Mouse (Mus musculus) E14TG2a.4 (cell line): ENCODE measurements around the gene Ccer2.

Experiments
- H3K27me3 ChIP-seq: 2 replicates; pipeline ENCODE4 v1.6.1; 2014; ENCODE audit warnings: low read length, control low read depth; ENCODE audit not compliant: insufficient read depth
- H3K36me3 ChIP-seq: 2 replicates; pipeline ENCODE4 v1.6.1; 2014; ENCODE audit warnings: low read length, control low read depth; ENCODE audit not compliant: insufficient read depth
- H3K4me1 ChIP-seq: replicated peaks from 2 replicates; pipeline ENCODE4 v1.6.1; 2014; ENCODE audit warnings: low read depth, low read length, control low read depth
- H3K4me3 ChIP-seq: replicated peaks from 2 replicates; pipeline ENCODE4 v1.5.1; 2014; ENCODE audit warnings: mild to moderate bottlenecking, low read length
- H3K9me3 ChIP-seq: 2 replicates; pipeline ENCODE4 v1.6.1; 2014; ENCODE audit warnings: low read length, control low read depth
- CTCF ChIP-seq: conservative IDR thresholded peaks from 2 replicates; pipeline ENCODE4 v1.5.1; 2014; ENCODE audit warnings: low read length
- NANOG ChIP-seq: IDR thresholded peaks from 2 replicates; pipeline ENCODE4 v1.6.1; 2014; ENCODE audit warnings: borderline replicate concordance, low read length, mixed read lengths
- POU5F1 ChIP-seq: IDR thresholded peaks from 2 replicates; pipeline ENCODE4 v1.6.1; 2014; ENCODE audit warnings: low read length, borderline replicate concordance

Ccer2 gene

DNA sequence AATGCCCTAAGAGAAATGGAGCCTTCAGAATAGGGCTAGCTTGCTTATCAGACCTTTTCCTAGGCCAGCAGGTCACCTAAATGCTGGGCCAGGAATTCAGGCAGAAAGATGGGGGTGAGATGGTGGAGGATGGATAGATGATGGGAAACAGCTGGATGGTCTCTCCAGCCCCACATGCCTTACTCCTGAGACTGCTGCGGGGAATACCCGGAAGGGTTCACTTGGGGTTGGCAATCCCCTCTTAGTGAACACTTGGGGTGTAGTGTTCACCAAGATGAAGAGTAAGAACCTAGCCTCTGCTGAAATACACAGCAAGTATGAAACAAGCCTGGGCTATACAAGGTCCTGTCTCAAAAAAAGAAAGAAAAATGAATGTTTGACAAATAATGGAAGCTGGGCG, 33.3 kb downstream of the Ccer2 start:
- Histone ChIP-seq H3K27me3 (no peaks in the 10 kb centered on the region), H3K4me3 (peak overlapping the region; percentile 68), H3K4me1 (peaks cover 60% of the 10 kb centered on the region), H3K36me3 (no peaks in the 10 kb centered on the region; the same call in 1 of the 2 replicates), H3K9me3 (no peaks in the 10 kb centered on the region)
- TF ChIP-seq POU5F1 (no peak), CTCF (no peak), NANOG (no peak)

DNA sequence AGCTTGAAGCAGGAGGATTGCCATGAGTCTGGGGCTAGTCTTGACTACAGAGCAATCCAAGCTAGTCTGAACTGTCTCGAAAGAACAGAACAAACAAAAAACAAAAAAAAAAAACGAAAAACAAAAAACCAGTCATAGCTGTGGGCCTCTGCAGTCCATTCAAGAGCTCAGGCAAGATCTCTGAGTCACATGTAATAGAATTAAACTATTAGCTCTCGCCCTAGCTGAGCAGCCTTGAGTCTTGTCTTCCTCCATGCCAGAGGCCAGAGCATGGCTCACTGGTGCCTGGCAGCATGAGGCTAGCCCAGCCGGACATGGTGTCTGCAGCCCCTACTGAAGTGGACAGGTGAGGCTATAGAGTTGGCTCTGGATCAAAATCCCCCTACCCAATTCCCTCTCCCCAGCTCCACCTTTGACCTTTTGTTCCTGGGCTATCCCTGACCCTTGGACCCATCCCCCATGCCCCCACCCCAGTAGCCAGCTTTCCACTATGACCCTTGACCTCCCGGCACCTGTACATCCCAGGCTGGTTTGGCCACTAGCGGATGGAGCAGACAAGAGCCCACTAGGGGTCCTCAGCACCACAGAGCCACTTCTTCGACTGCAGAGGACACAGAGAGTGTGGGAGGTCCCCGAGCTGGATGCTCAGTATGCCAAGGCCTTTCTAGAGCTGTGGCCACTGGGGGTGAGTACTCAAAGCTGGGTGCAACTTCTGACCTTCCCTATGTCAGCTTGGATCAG, 34.3 kb downstream of the Ccer2 start:
- H3K27me3 ChIP-seq = no peaks in the 10 kb centered on the region
- no peaks in the 10 kb centered on the region; the same call in 1 of the 2 replicates for H3K36me3 ChIP-seq
- peaks cover 62% of the 10 kb centered on the region for H3K4me1 ChIP-seq
- TF ChIP-seq POU5F1 = no peak
- peak overlapping the region; percentile 68 for H3K4me3 ChIP-seq
- H3K9me3 ChIP-seq = no peaks in the 10 kb centered on the region

DNA sequence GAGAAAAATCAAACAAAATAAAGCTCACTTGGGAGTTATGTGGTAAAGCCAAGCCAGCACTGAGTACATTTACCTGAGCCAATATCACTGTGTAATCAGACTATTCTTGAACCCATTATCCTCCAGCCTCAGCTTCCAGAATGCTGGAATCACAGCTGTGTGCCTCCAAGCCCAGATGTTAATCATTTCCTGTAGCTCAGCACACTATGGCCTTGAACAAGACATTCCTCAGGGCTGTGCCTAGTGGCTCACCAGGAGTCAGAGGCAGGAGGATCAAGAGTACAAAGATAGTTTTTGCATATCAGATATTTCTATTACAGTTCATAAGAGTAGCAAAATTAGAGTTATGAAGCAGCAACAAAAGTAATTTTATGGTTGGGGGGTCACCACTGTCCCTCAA, 35.7 kb downstream of the Ccer2 start:
- H3K9me3 ChIP-seq = no peaks in the 10 kb centered on the region
- H3K27me3 ChIP-seq = no peaks in the 10 kb centered on the region
- no peaks in the 10 kb centered on the region; the same call in 1 of the 2 replicates for H3K36me3 ChIP-seq
- H3K4me1 ChIP-seq = peaks cover 69% of the 10 kb centered on the region
- no peak for TF ChIP-seq NANOG
- TF ChIP-seq CTCF = no peak
- no peak for TF ChIP-seq POU5F1
- H3K4me3 ChIP-seq = no peak overlapping the region

DNA sequence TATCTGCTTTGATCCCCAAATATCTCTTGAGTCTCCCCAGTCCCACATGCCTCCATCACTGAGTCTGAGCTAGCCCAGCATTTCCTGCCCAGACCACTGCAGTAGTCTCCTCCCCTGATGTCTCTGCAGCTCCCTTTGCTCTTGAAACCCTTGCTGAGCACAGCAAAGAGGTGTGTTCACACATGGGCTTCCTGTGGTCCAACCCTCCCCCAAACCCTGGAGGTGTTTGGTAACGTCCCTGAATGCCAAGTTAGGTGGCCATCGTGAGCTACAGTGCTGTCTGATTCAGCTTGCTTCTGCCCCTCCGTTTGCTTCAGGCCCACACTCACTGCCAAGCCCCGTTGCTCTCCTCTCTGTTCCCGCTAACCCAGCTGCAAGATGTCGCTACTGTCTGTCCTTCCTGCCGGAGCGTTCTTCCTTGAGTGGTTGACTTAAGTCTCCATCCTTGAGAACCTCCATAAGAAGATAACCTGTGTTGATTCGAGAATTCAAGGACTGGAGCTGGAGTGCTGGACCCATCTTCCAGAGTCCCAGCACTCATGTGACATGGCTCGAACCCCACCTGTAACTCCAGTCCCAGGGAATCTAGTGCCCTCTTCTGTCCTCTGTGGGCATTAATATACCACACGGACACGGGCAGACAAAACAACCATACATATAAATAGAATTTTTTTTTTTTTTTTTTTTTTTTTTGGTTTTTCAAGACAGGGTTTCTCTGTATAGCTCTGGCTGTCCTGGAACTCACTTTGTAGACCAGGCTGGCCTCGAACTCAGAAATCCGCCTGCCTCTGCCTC, 36.6 kb downstream of the Ccer2 start:
- H3K36me3 ChIP-seq = peaks cover 5% of the 10 kb centered on the region
- peaks cover 76% of the 10 kb centered on the region for H3K4me1 ChIP-seq
- peak overlapping the region; percentile 11; the same call in 1 of the 2 replicates for H3K4me3 ChIP-seq
- TF ChIP-seq CTCF (no peak), POU5F1 (no peak), NANOG (no peak)
- H3K27me3 ChIP-seq = no peaks in the 10 kb centered on the region
- H3K9me3 ChIP-seq = no peaks in the 10 kb centered on the region

DNA sequence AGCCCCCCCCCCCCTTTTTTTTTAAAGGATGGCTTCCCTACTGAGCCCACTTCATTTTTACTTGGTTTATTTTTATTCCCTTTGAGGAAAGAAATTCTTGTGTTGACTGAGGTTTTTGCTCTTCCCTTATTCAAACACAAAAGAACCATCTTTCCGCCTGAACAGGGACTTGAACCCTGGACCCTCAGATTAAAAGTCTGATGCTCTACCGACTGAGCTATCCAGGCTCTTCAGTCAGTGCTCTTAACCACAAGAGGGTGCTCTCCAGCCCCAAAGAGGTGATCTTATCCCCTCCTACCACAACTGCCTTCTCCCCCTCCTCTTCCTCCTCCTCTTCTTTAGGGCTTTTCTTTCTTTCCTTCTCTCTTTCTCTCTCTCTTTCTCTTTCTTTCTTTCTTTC, 37.9 kb downstream of the Ccer2 start:
- no peak overlapping the region for H3K4me3 ChIP-seq
- H3K4me1 ChIP-seq = peaks cover 79% of the 10 kb centered on the region
- peaks cover 18% of the 10 kb centered on the region for H3K36me3 ChIP-seq
- TF ChIP-seq NANOG (no peak), POU5F1 (no peak), CTCF (peak; percentile 33)
- no peaks in the 10 kb centered on the region for H3K9me3 ChIP-seq
- no peaks in the 10 kb centered on the region for H3K27me3 ChIP-seq

DNA sequence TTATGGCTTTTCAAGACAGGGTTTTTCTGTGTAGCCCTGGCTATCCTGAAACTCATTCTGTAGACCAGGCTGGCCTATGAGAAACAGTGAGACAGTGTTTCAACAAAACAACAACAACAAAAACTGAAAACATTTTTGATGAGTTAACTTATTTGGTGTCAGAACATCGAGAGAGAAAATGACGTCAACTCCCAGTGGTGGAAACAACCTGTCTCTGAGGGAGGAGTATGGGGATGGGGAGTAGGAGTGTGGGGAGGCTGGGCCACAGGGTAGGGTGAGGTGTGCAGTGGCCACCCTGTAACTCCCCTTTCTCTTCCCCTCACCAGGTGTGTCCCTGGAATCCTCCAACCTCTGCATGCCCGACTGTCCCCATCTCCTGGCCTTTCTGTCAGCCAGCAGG, 38.5 kb downstream of the Ccer2 start:
- 0 out of 2 replicates have a peak overlapping the region, but pooled peaks have one; percentile 17 for H3K4me3 ChIP-seq
- TF ChIP-seq POU5F1 (no peak), CTCF (no peak), NANOG (no peak)
- no peaks in the 10 kb centered on the region for H3K27me3 ChIP-seq
- no peaks in the 10 kb centered on the region for H3K9me3 ChIP-seq
- peaks cover 74% of the 10 kb centered on the region for H3K4me1 ChIP-seq
- peaks cover 24% of the 10 kb centered on the region for H3K36me3 ChIP-seq

DNA sequence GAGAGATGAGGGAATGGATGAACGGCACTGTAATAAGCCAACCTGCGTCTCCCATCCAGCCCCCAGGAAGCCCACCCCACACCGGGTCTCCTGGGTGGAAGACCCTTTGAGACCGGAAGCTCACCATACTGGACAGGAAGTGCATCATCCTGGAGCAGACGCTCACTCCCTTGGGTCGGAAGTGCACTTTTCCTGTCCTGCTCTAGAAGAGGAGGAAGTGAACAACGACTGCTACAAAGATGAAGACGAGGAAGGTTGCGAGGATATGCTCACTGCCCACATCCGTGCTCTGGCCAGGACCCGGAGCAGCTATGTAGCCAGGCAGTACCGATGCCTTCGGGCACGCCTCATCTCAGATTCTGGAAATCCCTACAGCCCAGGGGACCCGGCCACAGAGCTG, 39.9 kb downstream of the Ccer2 start:
- no peak for TF ChIP-seq POU5F1
- no peak for TF ChIP-seq CTCF
- no peak for TF ChIP-seq NANOG
- peaks cover 35% of the 10 kb centered on the region for H3K36me3 ChIP-seq
- peak overlapping the region; percentile 84 for H3K4me3 ChIP-seq
- H3K27me3 ChIP-seq = no peaks in the 10 kb centered on the region
- no peaks in the 10 kb centered on the region for H3K9me3 ChIP-seq
- H3K4me1 ChIP-seq = peaks cover 74% of the 10 kb centered on the region

DNA sequence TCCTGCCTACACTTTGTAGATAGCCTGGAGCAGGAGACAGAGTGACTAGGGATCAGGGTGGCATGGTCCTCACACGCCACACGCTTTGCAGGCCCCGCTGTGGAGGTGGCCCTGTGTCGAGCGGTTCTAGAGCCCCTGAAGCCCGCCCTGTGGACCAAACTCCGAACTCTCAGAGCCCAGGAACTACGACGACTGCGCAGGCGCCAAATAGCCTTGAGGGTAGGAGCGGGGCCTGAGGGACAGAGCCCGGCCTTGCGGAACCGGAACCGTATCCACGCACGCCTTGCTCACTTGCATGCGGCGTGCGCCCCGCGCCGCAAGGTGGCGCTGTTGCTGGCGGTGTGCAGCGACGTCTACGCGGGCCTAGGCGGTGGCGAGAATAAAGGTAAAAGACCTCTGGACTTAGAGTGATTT, 40.6 kb downstream of the Ccer2 start:
- TF ChIP-seq CTCF (no peak; the same call in 1 of the 2 replicates), POU5F1 (no peak), NANOG (no peak)
- peaks cover 35% of the 10 kb centered on the region for H3K36me3 ChIP-seq
- no peaks in the 10 kb centered on the region for H3K9me3 ChIP-seq
- peaks cover 74% of the 10 kb centered on the region for H3K4me1 ChIP-seq
- H3K27me3 ChIP-seq = no peaks in the 10 kb centered on the region
- peak overlapping the region; percentile 84 for H3K4me3 ChIP-seq
